Mouse (Mus musculus): ENCODE measurements around the gene Lmf1.

DNA sequence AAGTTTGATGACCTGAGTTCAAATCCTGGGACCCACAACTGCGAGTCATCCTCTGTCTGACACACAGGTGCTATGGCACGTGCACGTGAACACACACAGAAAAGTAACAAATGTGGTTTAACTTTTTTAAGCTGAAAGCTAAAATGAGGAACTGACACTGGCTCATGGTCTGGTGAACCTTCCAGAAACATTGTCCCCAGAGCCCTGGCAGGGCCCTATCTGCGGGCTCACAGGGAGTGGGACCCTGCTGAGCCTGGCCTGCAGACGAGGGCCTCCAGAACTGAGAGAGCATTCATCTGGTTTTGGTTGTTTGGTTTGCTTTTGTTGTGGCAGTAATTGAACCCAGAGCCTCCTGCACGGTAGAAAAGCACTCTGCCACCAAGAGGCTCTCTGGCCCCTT, 99.1 kb downstream of the Lmf1 start:
- TF ChIP-seq GATA1 (IDR thresholded peaks at IDR 0.05; ENCODE audit: low read length): no peak
- TF ChIP-seq TAL1 (IDR thresholded peaks at IDR 0.05; ENCODE audit: low read length): no peak

All from erythroblast, embryonic 14.5 days (primary cell).